Mouse (Mus musculus) ES-Bruce4 (cell line): ENCODE measurements at regions not wholly inside any gene's neighbourhood (a gene's known extent, or its start where the extent isn't known, plus 50 kb on each side); places are given as distances from the start of the nearest gene placed in this dataset.

Source experiments
- CTCF ChIP-seq: IDR thresholded peaks from one replicate; pipeline ENCODE4 v1.8.1; 2011; ENCODE audit warnings: low read depth, low read length
- EP300 ChIP-seq: IDR thresholded peaks from 2 replicates; pipeline ENCODE4 v1.6.1; 2011; ENCODE audit warnings: low read depth, low read length; ENCODE audit not compliant: insufficient read depth
- POLR2A ChIP-seq: IDR thresholded peaks from one replicate; pipeline ENCODE4 v1.8.1; 2011; ENCODE audit warnings: low read length; ENCODE audit not compliant: insufficient read depth

GRCm38 (mm10) chr5:12922889-12923288 is 202.3 kb upstream of the Sema3a start:
- TF ChIP-seq EP300 (no peak), CTCF (no peak), POLR2A (no peak)
